Mouse (Mus musculus) forebrain, embryonic 11.5 days (tissue): ENCODE results near the gene AC161166.1. TPM values are rescaled to one million over a fixed set of nuclear protein-coding genes. Genes with fewer than 3 reads are reported as not detected.
"Not testable (repeated sequence)": the region's sequence is repeated elsewhere in the genome, so short reads cannot be mapped to it uniquely, and the experiment has no call there.

Experiments used
- ATAC-seq: fragments of 200-750 bp; cut with Nextera tagmentation; replicated peaks from 2 replicates; pipeline ENCODE4 v1.8.0; 2017; ENCODE audit warnings: moderate TSS enrichment; ENCODE audit not compliant: low FRiP score
- DNase-seq: peaks from one replicate; pipeline ENCODE4 v3.0.0-alpha.2; 2017; ENCODE audit warnings: low spot score
- H3K27ac ChIP-seq: fragments of 300-500 bp; sonication (generic); 2 replicates; pipeline ENCODE4 v1.5.1; 2014; ENCODE audit warnings: low read depth, low read length
- H3K27me3 ChIP-seq: fragments of 300-500 bp; sonication (generic); 2 replicates; pipeline ENCODE4 v1.6.1; 2014; ENCODE audit warnings: mild to moderate bottlenecking, low read length, mixed read lengths; ENCODE audit not compliant: control insufficient read depth, insufficient read depth
- H3K36me3 ChIP-seq: fragments of 300-500 bp; sonication (generic); 2 replicates; pipeline ENCODE4 v1.6.1; 2014; ENCODE audit warnings: mild to moderate bottlenecking, low read length, moderate library complexity, mixed read lengths; ENCODE audit not compliant: control insufficient read depth, insufficient read depth
- H3K4me1 ChIP-seq: fragments of 300-500 bp; sonication (generic); replicated peaks from 2 replicates; pipeline ENCODE4 v1.6.1; 2014; ENCODE audit warnings: low read length, mixed read lengths; ENCODE audit not compliant: control insufficient read depth, insufficient read depth
- H3K4me2 ChIP-seq: fragments of 300-500 bp; sonication (generic); 2 replicates; pipeline ENCODE4 v1.6.1; 2014; ENCODE audit warnings: low read depth, mild to moderate bottlenecking, low read length, moderate library complexity, mixed read lengths; ENCODE audit not compliant: severe bottlenecking
- H3K4me3 ChIP-seq: fragments of 300-500 bp; sonication (generic); 2 replicates; pipeline ENCODE4 v1.5.1; 2014; ENCODE audit warnings: low read depth, low read length
- H3K9ac ChIP-seq: fragments of 300-500 bp; sonication (generic); 2 replicates; pipeline ENCODE4 v1.6.1; 2014; ENCODE audit warnings: low read length
- H3K9me3 ChIP-seq: fragments of 300-500 bp; sonication (generic); 2 replicates; pipeline ENCODE4 v1.6.1; 2016; ENCODE audit warnings: low read length, mixed read lengths; ENCODE audit not compliant: control insufficient read depth
- WGBS: fragments of 180-500 bp; shearing (Covaris S2); extraction: QIAGEN DNeasy Blood & Tissue Kit; methylation state at CpG from one replicate; pipeline ENCODE4 v1.1.7; 2014; 5-methylcytosine and 5-hydroxymethylcytosine counted together
- polyA plus RNA-seq: library from polyadenylated mRNA; unstranded; fragments of >200 nt; fragmentation: Nextera tagmentation; extraction: Ambion mirVana; gene quantifications from 2 replicates; pipeline ENCODE4 v1.2.1, GENCODE M21; 2014

The AC161166.1 gene
- polyA plus RNA-seq, 1 experiment from 2014 or later = 0.96 TPM

- no peak for DNase-seq
- Histone ChIP-seq H3K4me2 (no peak overlapping the region), H3K9ac (no peak overlapping the region), H3K27ac (peak overlapping the region; percentile 64; the same call in 1 of the 2 replicates), H3K36me3 (no peaks in the 10 kb centered on the region; the same call in 1 of the 2 replicates), H3K27me3 (no peaks in the 10 kb centered on the region), H3K9me3 (no peaks in the 10 kb centered on the region), H3K4me1 (peaks cover 16% of the 10 kb centered on the region), H3K4me3 (no peak overlapping the region)
- no peak for ATAC-seq
- 18% methylated on average over 3 of the region's 3 CpGs for WGBS
These were observed 24.9 kb downstream of the AC161166.1 start for GRCm38 (mm10) chr7:24487403-24487802.

GRCm38 (mm10) chr7:24486654-24487130 is 25.6 kb downstream of the AC161166.1 start:
- peak; percentile 71 for ATAC-seq
- Histone ChIP-seq H3K4me1 (peaks cover 16% of the 10 kb centered on the region), H3K36me3 (no peaks in the 10 kb centered on the region; the same call in 1 of the 2 replicates), H3K27me3 (no peaks in the 10 kb centered on the region), H3K27ac (peak overlapping the region; percentile 75; the same call in 1 of the 2 replicates), H3K4me3 (no peak overlapping the region), H3K4me2 (peak overlapping the region; percentile 34; the same call in 1 of the 2 replicates), H3K9me3 (no peaks in the 10 kb centered on the region), H3K9ac (peak overlapping the region; percentile 49)
- WGBS = 42% methylated on average over 9 of the region's 9 CpGs
- DNase-seq = no peak

GRCm38 (mm10) chr7:24485481-24485880 is 26.8 kb downstream of the AC161166.1 start:
- H3K4me1 ChIP-seq = peaks cover 20% of the 10 kb centered on the region
- ATAC-seq = no peak
- no peaks in the 10 kb centered on the region for H3K9me3 ChIP-seq
- no peaks in the 10 kb centered on the region; the same call in 1 of the 2 replicates for H3K36me3 ChIP-seq
- no peak overlapping the region for H3K27ac ChIP-seq
- H3K4me2 ChIP-seq = no peak overlapping the region
- DNase-seq = no peak
- H3K4me3 ChIP-seq = no peak overlapping the region
- 84% methylated on average over 9 of the region's 9 CpGs for WGBS
- no peaks in the 10 kb centered on the region; the same call in 1 of the 2 replicates for H3K27me3 ChIP-seq
- H3K9ac ChIP-seq = peak overlapping the region; percentile 1; the same call in 1 of the 2 replicates

- DNase-seq, H3K27me3 ChIP-seq, H3K36me3 ChIP-seq, ATAC-seq, H3K9ac ChIP-seq, H3K9me3 ChIP-seq, H3K27ac ChIP-seq: not testable (repeated sequence)
- Histone ChIP-seq H3K4me2 (peak overlapping the region; percentile 83), H3K4me3 (peak overlapping the region; percentile 73), H3K4me1 (peaks cover 20% of the 10 kb centered on the region)
- WGBS = 54% methylated on average over 6 of the region's 6 CpGs
These were observed 29.0 kb downstream of the AC161166.1 start for GRCm38 (mm10) chr7:24483291-24483690.

GRCm38 (mm10) chr7:24482208-24483020 is 29.8 kb downstream of the AC161166.1 start:
- Histone ChIP-seq H3K9me3 (no peaks in the 10 kb centered on the region), H3K4me1 (peaks cover 20% of the 10 kb centered on the region), H3K27ac (peak overlapping the region; percentile 31; the same call in 1 of the 2 replicates), H3K9ac (peak overlapping the region; percentile 82), H3K4me3 (peak overlapping the region; percentile 73), H3K27me3 (no peaks in the 10 kb centered on the region; the same call in 1 of the 2 replicates), H3K4me2 (peak overlapping the region; percentile 83), H3K36me3 (no peaks in the 10 kb centered on the region)
- DNase-seq = no peak
- ATAC-seq = peak; percentile 8; the same call in 1 of the 2 replicates
- WGBS = 2% methylated on average over 13 of the region's 38 CpGs

- H3K27me3 ChIP-seq = no peaks in the 10 kb centered on the region; the same call in 1 of the 2 replicates
- DNase-seq (peak; percentile 97), ATAC-seq (peak; percentile 87)
- H3K9ac ChIP-seq = peak within 1 kb of the TSS; percentile 82
- H3K9me3 ChIP-seq = no peaks in the 10 kb centered on the region
- 1% methylated on average over 63 of the region's 83 CpGs for WGBS
- peak within 1 kb of the TSS; percentile 31; the same call in 1 of the 2 replicates for H3K27ac ChIP-seq
- no peaks in the 10 kb centered on the region for H3K36me3 ChIP-seq
- H3K4me3 ChIP-seq = peak within 1 kb of the TSS; percentile 73
- peak within 1 kb of the TSS; percentile 83 for H3K4me2 ChIP-seq
- H3K4me1 ChIP-seq = peaks cover 13% of the 10 kb centered on the region; the same call in 1 of the 2 replicates
These were observed 30.6 kb downstream of the AC161166.1 start, which contains the start of gene Cadm4 for GRCm38 (mm10) chr7:24481474-24482207. Gene Cadm4, plus strand, starts transcription at chr7:24482023.

- H3K27me3 ChIP-seq = no peaks in the 10 kb centered on the region; the same call in 1 of the 2 replicates
- H3K9me3 ChIP-seq = no peaks in the 10 kb centered on the region
- H3K4me1 ChIP-seq = peaks cover 10% of the 10 kb centered on the region; the same call in 1 of the 2 replicates
- peak overlapping the region; percentile 73 for H3K4me3 ChIP-seq
- peak; percentile 24 for ATAC-seq
- peak overlapping the region; percentile 83 for H3K4me2 ChIP-seq
- H3K27ac ChIP-seq = no peak overlapping the region
- 13% methylated on average over 14 of the region's 14 CpGs for WGBS
- no peaks in the 10 kb centered on the region for H3K36me3 ChIP-seq
- no peak for DNase-seq
- H3K9ac ChIP-seq = peak overlapping the region; percentile 82
These were observed 31.2 kb downstream of the AC161166.1 start for GRCm38 (mm10) chr7:24480986-24481473.
